ENCODE assay signal across 8 mouse cellular contexts in the genomic region with DNA sequence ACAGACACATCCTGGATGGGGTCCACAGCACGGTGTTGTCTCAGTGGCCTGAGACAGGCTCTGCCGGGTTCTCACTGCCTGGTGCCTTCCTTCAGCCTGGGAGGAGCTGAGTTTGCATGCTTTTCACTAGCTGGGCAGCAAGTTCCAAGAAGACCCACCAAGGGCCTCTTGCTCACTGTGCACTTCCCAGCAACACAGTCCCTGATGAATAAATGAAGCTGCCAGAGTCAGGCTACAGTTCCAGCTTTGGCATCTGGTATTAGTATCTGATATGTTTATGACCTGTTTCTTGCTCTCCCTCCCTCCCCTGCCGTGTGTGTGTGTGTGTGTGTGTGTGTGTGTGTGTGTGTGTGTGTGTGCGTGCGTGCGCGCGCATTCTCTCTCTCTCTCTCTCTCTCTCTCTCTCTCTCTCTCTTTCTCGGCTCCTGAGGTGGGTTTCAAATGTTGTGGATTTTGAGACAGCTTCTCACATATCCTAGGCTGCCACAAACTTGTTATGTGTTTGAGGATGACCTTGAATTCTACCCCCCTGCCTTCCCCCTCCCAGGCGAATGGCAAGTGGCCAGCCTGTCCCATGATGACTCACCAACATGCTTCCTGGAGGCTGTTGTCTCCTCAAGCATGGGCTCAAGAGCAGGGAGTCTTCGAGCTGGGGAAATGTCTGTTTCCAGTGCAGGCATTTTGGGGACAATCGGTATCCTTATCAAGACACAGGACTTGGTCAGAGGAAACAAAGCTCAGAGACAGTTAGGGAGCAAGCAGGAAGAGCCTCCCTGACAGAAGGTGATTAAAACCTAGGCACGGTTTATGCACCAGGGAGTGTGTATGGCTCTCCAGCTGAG.
DNase-seq lines count a peak whose midpoint lies in the region.

No protein-coding gene starts in this region.

- DNase-seq in ovary, adult 18-20 months (ENCODE audit: low spot score): peak; percentile 67
- no peak for DNase-seq in ovary, postnatal 10 days (ENCODE audit: low spot score)
- DNase-seq in gastrocnemius, adult 8-10 months (ENCODE audit: low spot score in 2 of 2): peak; percentile 14 to 47
- DNase-seq in kidney, adult 8-10 months: peak; percentile 39 to 48
- DNase-seq in ovary, postnatal 14 days (ENCODE audit: low spot score): peak; percentile 48
- DNase-seq in cerebellum, postnatal 14 days: no peak
- no peak for DNase-seq in layer of hippocampus, postnatal 25 days (ENCODE audit: extremely low spot score in 1 of 2, low spot score in 1 of 2)
- DNase-seq in embryo, embryonic 10.5 days (ENCODE audit: low spot score): no peak

Comparison
In these comparisons a context has a peak if more than half of its experiments do, and no peak if none do; other contexts are left out.
1. DNase-seq: peak in ovary, adult 18-20 months (single experiment), gastrocnemius, adult 8-10 months (2 of 2), kidney, adult 8-10 months (2 of 2) and ovary, postnatal 14 days (single experiment); none in ovary, postnatal 10 days (single experiment), cerebellum, postnatal 14 days (0 of 2), layer of hippocampus, postnatal 25 days (0 of 2) and embryo, embryonic 10.5 days (single experiment).